Mouse (Mus musculus) CH12.LX (cell line): ENCODE data around the gene Zmym6. TPM values are rescaled to one million over a fixed set of nuclear protein-coding genes. Genes with fewer than 3 reads are reported as not detected.

Source experiments
- DNase-seq: peaks from one replicate; pipeline ENCODE4 v3.0.0-alpha.2; 2013; ENCODE audit errors: extremely low read depth
- H3K27ac ChIP-seq: 2 replicates; pipeline ENCODE4 v1.5.1; 2012; ENCODE audit warnings: low read depth, mild to moderate bottlenecking, control low read depth, moderate library complexity; ENCODE audit not compliant: insufficient read depth
- H3K27me3 ChIP-seq: replicated peaks from 2 replicates; pipeline ENCODE3; 2012; ENCODE audit warnings: inconsistent platforms
- H3K36me3 ChIP-seq, 2 experiments: replicated peaks in 1 of 2; 2 replicates each; pipeline versions ENCODE3 to v1.6.1; 2012; ENCODE audit warnings: inconsistent platforms in 1 of 2, low read length in 1 of 2, mild to moderate bottlenecking in 1 of 2, mixed read lengths in 1 of 2, moderate library complexity in 1 of 2; ENCODE audit not compliant: control insufficient read depth in 1 of 2, insufficient read depth in 1 of 2
- H3K4me1 ChIP-seq, 2 experiments: 2 replicates each; pipeline ENCODE4 v1.6.1; 2012; ENCODE audit warnings: inconsistent platforms in 1 of 2, moderate library complexity in 1 of 2; ENCODE audit not compliant: insufficient read depth in 2 of 2, control insufficient read depth in 1 of 2
- H3K4me2 ChIP-seq: 2 replicates; pipeline ENCODE4 v1.6.1; 2012; ENCODE audit warnings: low read depth, mild to moderate bottlenecking, control low read depth; ENCODE audit not compliant: poor library complexity, insufficient read depth, severe bottlenecking
- H3K4me3 ChIP-seq, 3 experiments: fragments of 150-350 bp in 1 of 3; sonication (generic) in 1 of 3; replicated peaks in 1 of 3; 2 replicates each; pipeline versions ENCODE3 to v1.5.1; 2011 to 2012; ENCODE audit warnings: low read depth in 2 of 3, low read length in 2 of 3, mild to moderate bottlenecking in 2 of 3, moderate library complexity in 2 of 3, control low read depth in 1 of 3, improper control_type of control experiment in 1 of 3, inconsistent platforms in 1 of 3, mixed read lengths in 1 of 3; ENCODE audit not compliant: poor library complexity in 1 of 3
- H3K79me2 ChIP-seq: replicated peaks from 2 replicates; pipeline ENCODE4 v1.6.1; 2012; ENCODE audit warnings: mild to moderate bottlenecking, moderate library complexity; ENCODE audit not compliant: control insufficient read depth, poor library complexity, insufficient read depth, severe bottlenecking; ENCODE audit errors: extremely low read depth
- H3K9ac ChIP-seq: 2 replicates; pipeline ENCODE4 v1.6.1; 2012; ENCODE audit warnings: low read depth, mild to moderate bottlenecking, control low read depth, moderate library complexity; ENCODE audit not compliant: insufficient read depth
- H3K9me3 ChIP-seq: replicated peaks from 2 replicates; pipeline ENCODE3; 2012; ENCODE audit warnings: low read length, inconsistent platforms, mixed read lengths
- BHLHE40 ChIP-seq: IDR thresholded peaks from 2 replicates; pipeline ENCODE4 v1.6.1; 2011; ENCODE audit warnings: mild to moderate bottlenecking, low read depth, low read length, improper control_type of control experiment
- CHD1 ChIP-seq: IDR thresholded peaks from 2 replicates; pipeline ENCODE4 v1.6.1; 2012; ENCODE audit warnings: low read depth, low read length, improper control_type of control experiment, inconsistent platforms
- CHD2 ChIP-seq: IDR thresholded peaks from 2 replicates; pipeline ENCODE4 v1.6.1; 2011; ENCODE audit warnings: low read length, improper control_type of control experiment
- CTCF ChIP-seq, 2 experiments: IDR thresholded peaks in 1 of 2; conservative IDR thresholded peaks in 1 of 2; 2 replicates each; pipeline ENCODE4 v1.5.1; 2011 to 2012; ENCODE audit warnings: low read depth in 2 of 2, low read length in 2 of 2, improper control_type of control experiment in 1 of 2, inconsistent platforms in 1 of 2, mild to moderate bottlenecking in 1 of 2, moderate library complexity in 1 of 2
- E2F4 ChIP-seq: IDR thresholded peaks from 2 replicates; pipeline ENCODE4 v1.6.1; 2011; ENCODE audit warnings: low read depth, low read length, improper control_type of control experiment; ENCODE audit not compliant: insufficient replicate concordance
- ETS1 ChIP-seq: conservative IDR thresholded peaks from 2 replicates; pipeline ENCODE4 v1.6.1; 2012; ENCODE audit warnings: low read depth, mild to moderate bottlenecking, inconsistent platforms, low read length, improper control_type of control experiment, moderate library complexity
- GABPA ChIP-seq: IDR thresholded peaks from 2 replicates; pipeline ENCODE4 v1.6.1; 2012; ENCODE audit warnings: low read depth, low read length, improper control_type of control experiment, inconsistent platforms; ENCODE audit not compliant: insufficient replicate concordance
- HCFC1 ChIP-seq: IDR thresholded peaks from 2 replicates; pipeline ENCODE4 v1.6.1; 2012; ENCODE audit warnings: low read depth, mild to moderate bottlenecking, inconsistent platforms, low read length, improper control_type of control experiment
- IRF4 ChIP-seq: IDR thresholded peaks from 2 replicates; pipeline ENCODE4 v1.6.1; 2014; ENCODE audit warnings: low read depth, mild to moderate bottlenecking, inconsistent platforms, low read length, improper control_type of control experiment
- JUN ChIP-seq: IDR thresholded peaks from 2 replicates; pipeline ENCODE4 v1.6.1; 2011; ENCODE audit warnings: low read depth, mild to moderate bottlenecking, low read length, improper control_type of control experiment, moderate library complexity; ENCODE audit not compliant: insufficient read depth
- JUND ChIP-seq: conservative IDR thresholded peaks from 2 replicates; pipeline ENCODE4 v1.6.1; 2011; ENCODE audit warnings: low read depth, low read length, improper control_type of control experiment
- KAT2A ChIP-seq: IDR thresholded peaks from 2 replicates; pipeline ENCODE4 v1.6.1; 2012; ENCODE audit warnings: low read length, improper control_type of control experiment, inconsistent platforms; ENCODE audit not compliant: insufficient replicate concordance
- MAFK ChIP-seq: IDR thresholded peaks from 2 replicates; pipeline ENCODE4 v1.6.1; 2011; ENCODE audit warnings: low read length, improper control_type of control experiment; ENCODE audit not compliant: insufficient replicate concordance
- MAX ChIP-seq: IDR thresholded peaks from 2 replicates; pipeline ENCODE4 v1.6.1; 2011; ENCODE audit warnings: low read length, improper control_type of control experiment
- MAZ ChIP-seq: IDR thresholded peaks from 2 replicates; pipeline ENCODE4 v1.6.1; 2012; ENCODE audit warnings: low read depth, mild to moderate bottlenecking, inconsistent platforms, low read length, improper control_type of control experiment, moderate library complexity
- MEF2A ChIP-seq: IDR thresholded peaks from 2 replicates; pipeline ENCODE4 v1.6.1; 2014; ENCODE audit warnings: low read depth, mild to moderate bottlenecking, inconsistent platforms, low read length, improper control_type of control experiment, borderline replicate concordance
- MXI1 ChIP-seq: IDR thresholded peaks from 2 replicates; pipeline ENCODE4 v1.6.1; 2011; ENCODE audit warnings: mild to moderate bottlenecking, low read depth, low read length, improper control_type of control experiment
- MYC ChIP-seq: IDR thresholded peaks from 2 replicates; pipeline ENCODE4 v1.6.1; 2011; ENCODE audit warnings: low read depth, mild to moderate bottlenecking, improper control_type of control experiment, low read length
- NELFE ChIP-seq: IDR thresholded peaks from 2 replicates; pipeline ENCODE4 v1.6.1; 2011; ENCODE audit warnings: low read depth, low read length, improper control_type of control experiment
- NRF1 ChIP-seq: IDR thresholded peaks from 2 replicates; pipeline ENCODE4 v1.6.1; 2014; ENCODE audit warnings: low read depth, mild to moderate bottlenecking, inconsistent platforms, low read length, improper control_type of control experiment, moderate library complexity
- POLR2A ChIP-seq: IDR thresholded peaks from 2 replicates; pipeline ENCODE4 v1.6.1; 2011; ENCODE audit warnings: low read depth, mild to moderate bottlenecking, improper control_type of control experiment, low read length
- RCOR1 ChIP-seq: conservative IDR thresholded peaks from 2 replicates; pipeline ENCODE4 v1.6.1; 2012; ENCODE audit warnings: low read depth, mild to moderate bottlenecking, inconsistent platforms, low read length, improper control_type of control experiment
- SIN3A ChIP-seq: IDR thresholded peaks from 2 replicates; pipeline ENCODE4 v1.6.1; 2012; ENCODE audit warnings: low read length, improper control_type of control experiment, inconsistent platforms
- SMC3 ChIP-seq: IDR thresholded peaks from 2 replicates; pipeline ENCODE4 v1.6.1; 2011; ENCODE audit warnings: low read depth, low read length, improper control_type of control experiment
- TBP ChIP-seq: conservative IDR thresholded peaks from 2 replicates; pipeline ENCODE4 v1.6.1; 2011; ENCODE audit warnings: low read depth, low read length, improper control_type of control experiment
- UBTF ChIP-seq: IDR thresholded peaks from 2 replicates; pipeline ENCODE4 v1.6.1; 2012; ENCODE audit warnings: low read depth, mild to moderate bottlenecking, inconsistent platforms, low read length, improper control_type of control experiment, moderate library complexity
- USF2 ChIP-seq: conservative IDR thresholded peaks from 2 replicates; pipeline ENCODE4 v1.6.1; 2011; ENCODE audit warnings: low read depth, low read length, improper control_type of control experiment
- ZC3H11A ChIP-seq: IDR thresholded peaks from 2 replicates; pipeline ENCODE4 v1.6.1; 2012; ENCODE audit warnings: low read depth, mild to moderate bottlenecking, inconsistent platforms, low read length, improper control_type of control experiment
- ZMIZ1 ChIP-seq: IDR thresholded peaks from 2 replicates; pipeline ENCODE4 v1.6.1; 2012; ENCODE audit warnings: low read depth, mild to moderate bottlenecking, inconsistent platforms, low read length, improper control_type of control experiment
- dilution Hi-C: fragments of 300-500 bp; cut with MboI; formaldehyde crosslinking; loops from 2 replicates; pipeline ENCODE4 v1.14.3; 2020; ENCODE audit warnings: low sequenced_read_pairs; ENCODE audit not compliant: extremely low pct_unique_long_range_greater_than_20kb, extremely low pct_ligation_motif_present
- in situ Hi-C: fragments of 300-500 bp; cut with MboI; formaldehyde crosslinking; loops from 3 replicates; pipeline ENCODE4 v1.14.3; 2019; ENCODE audit warnings: low sequenced_read_pairs, low pct_ligation_motif_present, low pct_unique_long_range_greater_than_20kb, mixed read lengths
- polyA plus RNA-seq: library from polyadenylated mRNA; unstranded; fragments of >175 nt; gene quantifications from 2 replicates; pipeline ENCODE4 v1.2.1, GENCODE M21; 2012; ENCODE audit warnings: low read depth; ENCODE audit not compliant: insufficient read length
- total RNA-seq, 2 experiments: library from RNA; depleted of rRNA; stranded (reverse); fragments of 300-350 nt in 1 of 2; fragments of >200 nt in 1 of 2; gene quantifications; 2 replicates each; pipeline ENCODE4 v1.2.3; 2012 to 2014

The Zmym6 gene
- total and polyA plus RNA-seq, 3 experiments: 7.8 to 9.1 (median 8.1) TPM

DNA sequence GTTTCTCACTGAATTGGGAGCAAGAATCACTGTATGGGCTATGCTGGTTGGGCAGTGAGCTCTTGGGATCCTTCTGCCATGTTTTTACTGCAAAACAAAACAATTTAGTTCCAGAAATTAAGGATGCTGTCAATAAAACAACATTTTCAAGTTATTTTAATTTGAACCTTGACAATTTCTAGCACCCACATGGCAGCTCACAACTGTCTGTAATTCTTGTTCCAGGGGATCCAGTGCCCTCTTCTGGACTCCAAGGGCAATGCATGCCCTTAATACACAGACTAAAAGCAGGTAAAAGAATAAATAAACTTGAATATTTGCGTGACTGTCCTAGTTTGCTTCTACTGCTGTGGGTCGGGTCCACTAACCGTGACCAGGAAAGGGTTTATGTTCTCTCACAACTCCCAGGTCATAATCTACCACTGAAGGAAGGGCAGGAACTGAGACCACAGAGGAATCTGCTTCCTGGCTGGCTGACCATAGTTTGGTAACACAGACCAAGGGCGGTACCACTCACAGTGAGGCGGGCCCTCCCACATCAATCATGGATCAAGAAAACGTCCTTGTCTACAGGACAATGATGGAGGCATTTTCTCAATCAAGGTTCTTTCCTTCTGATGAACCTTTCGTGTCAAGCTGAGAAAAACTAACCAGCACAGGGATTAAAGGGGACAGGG, 22.5 kb upstream of the Zmym6 start:
- TF ChIP-seq SMC3: no peak
- TF ChIP-seq JUN: no peak
- peak; percentile 46; a peak in 3 of 4 replicates for TF ChIP-seq CTCF (conservative IDR thresholded peaks at IDR 0.05 in 1 of 2, IDR thresholded peaks at IDR 0.05 in 1 of 2; ENCODE audit: low read depth in 2 of 2, low read length in 2 of 2)
- TF ChIP-seq TBP: no peak
- no peak for TF ChIP-seq CHD2
- TF ChIP-seq MEF2A: no peak
- TF ChIP-seq MYC: peak; percentile 37; the same call in 1 of the 2 replicates
- TF ChIP-seq UBTF: no peak
- Histone ChIP-seq H3K4me2 (no peak overlapping the region), H3K9ac (no peak overlapping the region), H3K36me3 (peaks cover 27 to 79% of the 10 kb centered on the region in 2 experiments), H3K4me3 (no peak overlapping the region), H3K4me1 (peaks cover 0 to 17% of the 10 kb centered on the region in 2 experiments; a peak in 2 of 4 replicates), H3K27ac (no peak overlapping the region), H3K27me3 (no peaks in the 10 kb centered on the region), H3K9me3 (no peaks in the 10 kb centered on the region), H3K79me2 (peaks cover 27% of the 10 kb centered on the region)
- in situ Hi-C loops: no loop called here
- dilution Hi-C loops: no loop called here
- DNase-seq: no peak

DNA sequence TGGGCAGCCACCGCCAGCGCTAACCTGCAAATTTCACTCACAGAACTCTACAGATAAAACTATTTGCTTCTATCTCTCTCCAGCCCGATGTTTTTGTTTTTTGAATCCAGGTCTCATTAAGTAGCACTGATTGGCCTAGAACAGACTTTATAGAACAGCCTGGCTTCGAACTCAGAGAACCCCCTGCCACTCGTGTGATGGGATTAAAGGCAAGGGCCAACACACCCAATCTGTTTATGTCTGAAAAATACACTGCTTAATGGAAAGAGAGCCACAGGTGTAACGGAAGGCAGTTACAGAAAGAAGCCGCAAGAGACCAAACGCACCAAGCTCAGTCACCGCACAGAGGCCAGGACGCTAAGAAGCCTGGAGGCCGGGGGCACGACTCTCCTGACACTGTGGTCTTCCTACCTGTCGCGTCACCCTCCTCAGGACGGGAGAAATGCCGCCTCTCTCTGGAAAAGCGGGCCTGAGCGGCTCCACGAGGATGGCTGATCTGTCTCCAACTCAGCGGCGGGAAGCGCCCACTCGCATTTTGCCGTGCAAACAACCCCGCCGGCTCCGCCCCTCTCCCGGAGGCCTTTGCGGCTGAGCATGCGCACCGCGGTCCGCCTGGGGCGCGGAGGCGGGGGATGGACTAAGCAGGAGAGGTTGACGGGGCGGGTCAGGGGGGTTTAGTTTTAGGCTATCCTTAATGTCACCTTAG, 16.4 kb upstream of the Zmym6 start, which contains the start of gene Zmym1:
TSS of gene Zmym1 (minus strand) at position 568 of the 706 bp plus-strand sequence.
- no peaks in the 10 kb centered on the region for H3K9me3 ChIP-seq
- H3K36me3 ChIP-seq: peaks cover 6 to 27% of the 10 kb centered on the region in 2 experiments
- dilution Hi-C loops: no loop called here
- H3K4me2 ChIP-seq: peak within 1 kb of the TSS; percentile 94
- peak within 1 kb of the TSS; percentile 87 to 97 (median 94) for H3K4me3 ChIP-seq
- H3K27me3 ChIP-seq: no peaks in the 10 kb centered on the region
- H3K4me1 ChIP-seq: peaks cover 0 to 25% of the 10 kb centered on the region in 2 experiments; a peak in 2 of 4 replicates
- peaks cover 37% of the 10 kb centered on the region for H3K79me2 ChIP-seq
- peak within 1 kb of the TSS; percentile 92 for H3K9ac ChIP-seq
- in situ Hi-C loops: no loop called here
- DNase-seq: peak; percentile 85
- H3K27ac ChIP-seq: no peak within 1 kb of the TSS
- peak; percentile 65; the same call in 1 of the 2 replicates for TF ChIP-seq E2F4
- TF ChIP-seq MEF2A: 0 out of 2 replicates have a peak, but pooled peaks have one; percentile 50
- TF ChIP-seq ETS1: no peak
- no peak for TF ChIP-seq UBTF
- TF ChIP-seq RCOR1: 0 out of 2 replicates have a peak, but pooled peaks have one; percentile 58
- TF ChIP-seq ZMIZ1: peak; percentile 80
- TF ChIP-seq BHLHE40: no peak
- TF ChIP-seq MAZ: peak; percentile 72; the same call in 1 of the 2 replicates
- no peak for TF ChIP-seq MAFK
- TF ChIP-seq MYC: 0 out of 2 replicates have a peak, but pooled peaks have one; percentile 45
- TF ChIP-seq GABPA: no peak
- TF ChIP-seq MXI1: peak; percentile 93
- peak; percentile 96 for TF ChIP-seq POLR2A
- no peak for TF ChIP-seq USF2
- peak; percentile 94 for TF ChIP-seq NRF1
- no peak for TF ChIP-seq IRF4
- peak; percentile 81 for TF ChIP-seq MAX
- peak; percentile 78 for TF ChIP-seq HCFC1
- no peak for TF ChIP-seq JUND
- peak; percentile 86 for TF ChIP-seq NELFE
- peak; percentile 89 for TF ChIP-seq SIN3A
- TF ChIP-seq SMC3: no peak
- no peak for TF ChIP-seq CHD1
- TF ChIP-seq ZC3H11A: no peak
- TF ChIP-seq KAT2A: peak; percentile 76; the same call in 1 of the 2 replicates
